Mouse (Mus musculus) myocyte (in vitro differentiated cells): ENCODE measurements at regions not wholly inside any gene's neighbourhood (a gene's known extent, or its start where the extent isn't known, plus 50 kb on each side); places are given as distances from the start of the nearest gene placed in this dataset.

Source experiments
- CEBPB ChIP-seq: IDR thresholded peaks from 2 replicates; pipeline ENCODE4 v1.6.1; 2011; ENCODE audit warnings: mild to moderate bottlenecking, moderate library complexity; ENCODE audit not compliant: poor library complexity, insufficient read depth, severe bottlenecking
- E2F4 ChIP-seq: IDR thresholded peaks from one replicate; pipeline ENCODE4 v1.6.1; 2011; ENCODE audit warnings: mild to moderate bottlenecking, control low read depth, moderate library complexity; ENCODE audit not compliant: insufficient read depth
- MAX ChIP-seq: IDR thresholded peaks from one replicate; pipeline ENCODE4 v1.6.1; 2011; ENCODE audit warnings: low read depth, mild to moderate bottlenecking, control low read depth
- MYOD1 ChIP-seq, 3 experiments: IDR thresholded peaks; one replicate each; pipeline ENCODE4 v1.6.1; 2011; ENCODE audit warnings: control low read depth in 2 of 3, low read depth in 2 of 3, mild to moderate bottlenecking in 2 of 3, moderate library complexity in 1 of 3; ENCODE audit not compliant: insufficient read length in 2 of 3, control insufficient read depth in 1 of 3
- MYOG ChIP-seq, 3 experiments: IDR thresholded peaks; one replicate each; pipeline ENCODE4 v1.6.1; 2011; ENCODE audit warnings: control low read depth in 2 of 3, low read depth in 2 of 3, mild to moderate bottlenecking in 2 of 3; ENCODE audit not compliant: insufficient read length in 2 of 3, control insufficient read depth in 1 of 3, insufficient read depth in 1 of 3
- POLR2A ChIP-seq: IDR thresholded peaks from one replicate; pipeline ENCODE4 v1.6.1; 2011; ENCODE audit warnings: low read depth, mild to moderate bottlenecking, control low read depth, moderate library complexity; ENCODE audit not compliant: insufficient read length
- POLR2AphosphoS2 ChIP-seq: IDR thresholded peaks from one replicate; pipeline ENCODE4 v1.6.1; 2011; ENCODE audit warnings: low read depth, control low read depth; ENCODE audit not compliant: insufficient read length
- REST ChIP-seq: IDR thresholded peaks from one replicate; pipeline ENCODE4 v1.6.1; 2011; ENCODE audit warnings: mild to moderate bottlenecking, control low read depth, moderate library complexity; ENCODE audit not compliant: insufficient read depth, insufficient read length
- SRF ChIP-seq: IDR thresholded peaks from one replicate; pipeline ENCODE4 v1.6.1; 2011; ENCODE audit warnings: low read depth; ENCODE audit not compliant: control insufficient read depth, insufficient read length
- TCF12 ChIP-seq: IDR thresholded peaks from one replicate; pipeline ENCODE4 v1.6.1; 2011; ENCODE audit warnings: mild to moderate bottlenecking, control low read depth; ENCODE audit not compliant: poor library complexity, insufficient read depth, severe bottlenecking
- TCF3 ChIP-seq: IDR thresholded peaks from one replicate; pipeline ENCODE4 v1.6.1; 2011; ENCODE audit warnings: low read depth, control low read depth; ENCODE audit not compliant: insufficient read length
- USF1 ChIP-seq: IDR thresholded peaks from one replicate; pipeline ENCODE4 v1.6.1; 2011; ENCODE audit warnings: low read depth, mild to moderate bottlenecking, control low read depth, moderate library complexity

- no peak for TF ChIP-seq POLR2A
- no peak for TF ChIP-seq MYOD1 (IDR thresholded peaks at IDR 0.05; ENCODE audit: control insufficient read depth in 1 of 3, insufficient read length in 2 of 3, low read depth in 2 of 3)
- no peak for TF ChIP-seq TCF12
- no peak for TF ChIP-seq MAX
- no peak for TF ChIP-seq POLR2AphosphoS2
- TF ChIP-seq E2F4 = no peak
- no peak for TF ChIP-seq SRF
- no peak for TF ChIP-seq USF1
- no peak for TF ChIP-seq CEBPB
- no peak for TF ChIP-seq REST
- TF ChIP-seq TCF3 = no peak
- no peak for TF ChIP-seq MYOG (IDR thresholded peaks at IDR 0.05; ENCODE audit: control insufficient read depth in 1 of 3, insufficient read depth in 1 of 3, insufficient read length in 2 of 3, low read depth in 2 of 3)
Observed at GRCm38 (mm10) chr13:97425731-97426130, 184.8 kb downstream of the Enc1 start.
